Mouse (Mus musculus): Measurements from ENCODE around the gene Gm21760. TPM values are rescaled to one million over a fixed set of nuclear protein-coding genes. Genes with fewer than 3 reads are reported as not detected.
"Not testable (repeated sequence)": the region's sequence is repeated elsewhere in the genome, so short reads cannot be mapped to it uniquely, and the experiment has no call there.

Gene Gm21760
- not detected for total RNA-seq (2022)

GRCm38 (mm10) chrY:80133479-80133878, at the start of gene Gm21760:
TSS of gene Gm21760 (plus strand) at chrY:80133779.
- DNase-seq (ENCODE audit: low spot score in 2 of 2): not testable (repeated sequence)

Measured in gastrocnemius, adult 8-10 months (tissue).